Mouse (Mus musculus): ENCODE results near the gene Zmym4. TPM values are rescaled to one million over a fixed set of nuclear protein-coding genes. Genes with fewer than 3 reads are reported as not detected.
"Not testable (repeated sequence)": the region's sequence is repeated elsewhere in the genome, so short reads cannot be mapped to it uniquely, and the experiment has no call there.

The Zmym4 gene
- polyA plus RNA-seq, 1 experiment from 2014 or later: 21.2 TPM

- no peak overlapping the region for H3K4me2 ChIP-seq
- H3K27me3 ChIP-seq (replicated peaks): no peaks in the 10 kb centered on the region
- H3K9ac ChIP-seq: no peak overlapping the region
- no peak overlapping the region for H3K4me3 ChIP-seq
- no peaks in the 10 kb centered on the region for H3K9me3 ChIP-seq (replicated peaks)
- WGBS: 74% methylated on average over 5 of the region's 5 CpGs
- H3K36me3 ChIP-seq: no peaks in the 10 kb centered on the region
- no peaks in the 10 kb centered on the region for H3K4me1 ChIP-seq (replicated peaks)
- ATAC-seq (ENCODE audit: insufficient number of reproducible peaks, low FRiP score): no peak
- H3K27ac ChIP-seq (ENCODE audit: poor library complexity, severe bottlenecking): no peak overlapping the region
Measured at GRCm38 (mm10) chr4:126986768-126987167, 18.8 kb upstream of the Zmym4 start.

DNA sequence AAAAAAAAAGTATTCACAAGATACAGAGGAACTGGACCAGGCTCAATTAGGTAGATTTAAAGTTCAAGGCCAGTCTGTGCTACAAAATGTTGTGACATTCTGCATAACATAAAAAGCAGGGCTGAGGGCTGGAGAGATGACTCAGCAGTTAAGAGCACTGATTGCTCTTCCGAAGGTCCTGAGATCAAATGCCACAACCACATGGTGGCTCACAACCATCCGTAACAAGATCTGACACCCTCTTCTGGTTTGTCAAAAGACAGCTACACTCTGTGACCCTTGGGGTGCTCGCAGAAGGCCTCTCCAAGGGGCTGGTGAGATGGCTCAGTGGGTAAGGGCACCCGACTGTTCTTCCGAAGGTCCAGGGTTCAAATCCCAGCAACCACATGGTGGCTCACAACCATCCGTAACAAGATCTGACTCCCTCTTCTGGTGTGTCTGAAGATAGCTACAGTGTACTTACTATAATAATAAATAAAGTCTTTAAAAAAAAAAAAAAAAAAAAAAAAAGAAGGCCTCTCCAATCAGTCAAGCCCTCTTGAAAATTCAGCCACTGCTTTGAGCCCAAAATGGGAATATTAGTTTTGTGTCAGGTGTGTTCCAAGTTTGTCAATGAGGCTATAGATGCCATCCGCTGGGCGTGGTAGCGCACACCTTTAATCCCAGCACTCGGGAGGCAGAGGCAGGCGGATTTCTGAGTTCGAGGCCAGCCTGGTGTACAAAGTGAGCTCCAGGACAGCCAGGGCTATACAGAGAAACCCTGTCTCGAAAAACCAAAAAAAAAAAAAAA is 16.0 kb upstream of the Zmym4 start:
- WGBS: 70% methylated on average over 13 of the region's 13 CpGs
- not testable (repeated sequence) for H3K4me3 ChIP-seq; H3K4me1 ChIP-seq (replicated peaks); H3K27me3 ChIP-seq (replicated peaks); H3K36me3 ChIP-seq; H3K27ac ChIP-seq (ENCODE audit: poor library complexity, severe bottlenecking); ATAC-seq (ENCODE audit: insufficient number of reproducible peaks, low FRiP score); H3K4me2 ChIP-seq; H3K9me3 ChIP-seq (replicated peaks); H3K9ac ChIP-seq

GRCm38 (mm10) chr4:126983321-126983720 is 15.4 kb upstream of the Zmym4 start:
- no peak for ATAC-seq (ENCODE audit: insufficient number of reproducible peaks, low FRiP score)
- Histone ChIP-seq H3K4me2 (no peak overlapping the region), H3K27me3 (replicated peaks) (no peaks in the 10 kb centered on the region), H3K9me3 (replicated peaks) (no peaks in the 10 kb centered on the region), H3K4me3 (no peak overlapping the region), H3K36me3 (no peaks in the 10 kb centered on the region), H3K9ac (no peak overlapping the region), H3K4me1 (replicated peaks) (no peaks in the 10 kb centered on the region), H3K27ac (ENCODE audit: poor library complexity, severe bottlenecking) (no peak overlapping the region)
- WGBS: 44% methylated on average over 3 of the region's 3 CpGs

GRCm38 (mm10) chr4:126978706-126979105 is 10.8 kb upstream of the Zmym4 start:
- H3K36me3 ChIP-seq: no peaks in the 10 kb centered on the region
- H3K4me2 ChIP-seq: no peak overlapping the region

GRCm38 (mm10) chr4:126977467-126977866 is 9.5 kb upstream of the Zmym4 start:
- no peak for ATAC-seq (ENCODE audit: insufficient number of reproducible peaks, low FRiP score)

More at GRCm38 (mm10) chr4:126978706-126979105, 10.8 kb upstream of the Zmym4 start:
- no peaks in the 10 kb centered on the region for H3K27me3 ChIP-seq (replicated peaks)
- H3K27ac ChIP-seq (ENCODE audit: poor library complexity, severe bottlenecking): no peak overlapping the region
- no peaks in the 10 kb centered on the region for H3K9me3 ChIP-seq (replicated peaks)
- no peaks in the 10 kb centered on the region for H3K4me1 ChIP-seq (replicated peaks)
- no peak for ATAC-seq (ENCODE audit: insufficient number of reproducible peaks, low FRiP score)
- WGBS: 82% methylated on average over 3 of the region's 3 CpGs
- no peak overlapping the region for H3K4me3 ChIP-seq
- H3K9ac ChIP-seq: no peak overlapping the region

DNA sequence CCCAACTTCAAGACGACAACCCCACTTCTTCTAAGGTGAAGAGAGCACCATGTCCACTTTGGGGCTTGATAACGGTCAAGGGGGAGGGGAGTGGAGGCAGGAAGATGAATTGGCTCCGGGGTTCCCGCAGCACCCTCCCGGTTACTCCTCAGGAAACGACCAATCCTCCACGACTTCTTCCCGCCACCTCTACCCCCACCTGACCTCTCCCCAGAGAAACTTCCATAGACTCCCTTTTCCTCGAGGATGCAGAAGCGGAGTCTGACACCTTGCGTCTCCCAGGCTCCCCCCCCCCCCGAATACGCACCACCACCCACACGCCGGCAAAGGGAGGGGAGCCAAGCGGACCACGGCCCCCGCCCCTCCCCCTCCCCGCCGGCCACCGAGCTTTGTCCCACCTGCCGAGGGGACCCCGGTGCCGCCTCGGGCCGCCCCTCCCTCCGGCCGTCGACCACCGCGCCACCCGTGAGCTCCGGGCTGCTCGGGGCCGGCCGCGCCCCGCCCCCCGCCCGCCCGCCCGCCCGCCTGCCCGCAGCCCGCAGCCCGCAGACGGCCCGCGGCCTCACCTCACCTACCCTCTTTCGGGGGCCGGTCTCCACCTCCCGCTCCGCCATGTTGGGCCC is 583 bp downstream of the Zmym4 start:
- Histone ChIP-seq H3K36me3 (no peaks in the 10 kb centered on the region), H3K9me3 (replicated peaks) (no peaks in the 10 kb centered on the region), H3K4me2 (peak overlapping the region; percentile 69), H3K27ac (ENCODE audit: poor library complexity, severe bottlenecking) (peak overlapping the region; percentile 94), H3K4me1 (replicated peaks) (no peaks in the 10 kb centered on the region), H3K9ac (peak overlapping the region; percentile 97), H3K27me3 (replicated peaks) (no peaks in the 10 kb centered on the region), H3K4me3 (peak overlapping the region; percentile 77)
- under 1% methylated on average over 16 of the region's 53 CpGs for WGBS
- ATAC-seq (ENCODE audit: insufficient number of reproducible peaks, low FRiP score): peak; percentile 46

More at GRCm38 (mm10) chr4:126977467-126977866, 9.5 kb upstream of the Zmym4 start:
- H3K4me3 ChIP-seq: no peak overlapping the region
- H3K27me3 ChIP-seq (replicated peaks): no peaks in the 10 kb centered on the region
- no peak overlapping the region for H3K27ac ChIP-seq (ENCODE audit: poor library complexity, severe bottlenecking)
- no peaks in the 10 kb centered on the region for H3K36me3 ChIP-seq
- H3K4me2 ChIP-seq: no peak overlapping the region
- H3K4me1 ChIP-seq (replicated peaks): no peaks in the 10 kb centered on the region
- H3K9ac ChIP-seq: no peak overlapping the region
- H3K9me3 ChIP-seq (replicated peaks): no peaks in the 10 kb centered on the region

DNA sequence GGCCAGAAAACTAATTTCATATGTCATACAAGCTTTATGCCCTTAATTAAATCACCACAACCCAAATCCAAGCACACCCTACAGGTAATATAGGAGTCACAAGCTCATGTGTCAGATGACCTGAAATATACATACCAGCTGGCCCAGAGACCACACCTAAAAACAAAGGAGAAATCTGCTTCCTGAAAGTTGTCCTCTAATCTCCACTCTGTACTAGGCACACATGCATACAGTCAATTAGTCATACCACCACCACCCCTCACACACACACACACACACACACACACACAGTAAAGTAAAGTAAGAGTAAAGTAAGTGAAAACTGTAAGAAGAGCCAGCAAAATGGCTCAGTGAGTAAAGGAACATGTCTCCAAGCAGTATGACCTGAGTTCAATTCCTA is 9.3 kb downstream of the Zmym4 start:
- Histone ChIP-seq H3K4me2 (no peak overlapping the region), H3K9ac (no peak overlapping the region), H3K4me1 (replicated peaks) (peaks cover 35% of the 10 kb centered on the region), H3K27me3 (replicated peaks) (no peaks in the 10 kb centered on the region), H3K9me3 (replicated peaks) (no peaks in the 10 kb centered on the region), H3K27ac (ENCODE audit: poor library complexity, severe bottlenecking) (no peak overlapping the region), H3K4me3 (no peak overlapping the region), H3K36me3 (0 out of 2 replicates have a peak, but pooled peaks cover 3% of the 10 kb centered on the region)
- no peak for ATAC-seq (ENCODE audit: insufficient number of reproducible peaks, low FRiP score)

- Histone ChIP-seq H3K9ac (no peak overlapping the region), H3K4me3 (no peak overlapping the region), H3K9me3 (replicated peaks) (no peaks in the 10 kb centered on the region), H3K36me3 (0 out of 2 replicates have a peak, but pooled peaks cover 3% of the 10 kb centered on the region), H3K27me3 (replicated peaks) (no peaks in the 10 kb centered on the region), H3K27ac (ENCODE audit: poor library complexity, severe bottlenecking) (no peak overlapping the region), H3K4me2 (no peak overlapping the region), H3K4me1 (replicated peaks) (peaks cover 35% of the 10 kb centered on the region)
- ATAC-seq (ENCODE audit: insufficient number of reproducible peaks, low FRiP score): no peak
- WGBS: 71% methylated on average over 2 of the region's 2 CpGs
Measured at GRCm38 (mm10) chr4:126958261-126958660, 9.7 kb downstream of the Zmym4 start.

DNA sequence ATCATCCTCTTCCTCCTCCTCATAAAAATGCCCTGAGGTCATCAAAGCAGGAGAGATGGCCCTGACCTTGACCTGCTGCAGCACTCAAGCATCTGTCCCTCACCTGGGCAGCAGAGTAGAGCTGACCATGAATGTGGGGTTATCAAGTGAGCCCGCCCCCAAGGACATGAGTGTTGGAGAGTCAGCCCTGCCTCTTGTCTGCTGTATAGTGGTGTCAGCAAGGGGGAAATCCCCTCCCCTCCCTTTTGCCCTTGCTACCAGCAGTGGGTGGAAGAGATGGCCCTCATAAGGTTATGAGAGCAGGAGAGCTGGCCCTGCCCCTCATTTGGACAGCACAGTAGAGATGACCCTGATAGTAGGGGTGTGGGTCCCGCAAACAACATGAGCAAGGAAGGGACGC is 10.5 kb downstream of the Zmym4 start:
- WGBS: 76% methylated on average over 3 of the region's 3 CpGs
- Histone ChIP-seq H3K4me1 (replicated peaks) (peaks cover 35% of the 10 kb centered on the region), H3K4me2 (no peak overlapping the region), H3K9me3 (replicated peaks) (no peaks in the 10 kb centered on the region), H3K9ac (no peak overlapping the region), H3K4me3 (no peak overlapping the region), H3K27ac (ENCODE audit: poor library complexity, severe bottlenecking) (no peak overlapping the region), H3K27me3 (replicated peaks) (no peaks in the 10 kb centered on the region), H3K36me3 (0 out of 2 replicates have a peak, but pooled peaks cover 3% of the 10 kb centered on the region)
- 0 out of 2 replicates have a peak, but pooled peaks have one; percentile 33 for ATAC-seq (ENCODE audit: insufficient number of reproducible peaks, low FRiP score)

DNA sequence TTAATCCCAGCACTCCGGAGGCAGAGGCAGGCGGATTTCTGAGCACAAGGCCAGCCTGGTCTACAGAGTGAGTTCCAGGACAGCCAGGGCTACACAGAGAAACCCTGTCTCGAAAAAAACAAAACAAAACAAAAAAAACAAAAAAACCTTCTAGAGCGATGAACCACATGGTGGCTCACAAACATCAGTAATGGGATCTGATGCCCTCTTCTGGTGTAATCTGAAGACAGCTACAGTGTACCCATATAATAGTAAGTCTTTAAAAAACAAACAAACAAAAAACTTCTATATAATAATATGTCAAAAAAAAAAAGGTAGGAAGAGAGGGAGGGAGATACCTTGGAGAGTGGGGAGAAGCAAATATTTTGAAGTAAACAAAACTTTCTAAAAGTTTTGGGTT is 17.1 kb downstream of the Zmym4 start:
- H3K9me3 ChIP-seq (replicated peaks); H3K9ac ChIP-seq: not testable (repeated sequence)
- 87% methylated on average over 4 of the region's 4 CpGs for WGBS

GRCm38 (mm10) chr4:126943421-126943820 is 24.5 kb downstream of the Zmym4 start:
- H3K4me1 ChIP-seq (replicated peaks): no peaks in the 10 kb centered on the region
- no peak overlapping the region for H3K4me3 ChIP-seq
- WGBS: 93% methylated on average over 3 of the region's 3 CpGs
- no peak overlapping the region for H3K4me2 ChIP-seq
- H3K27me3 ChIP-seq (replicated peaks): no peaks in the 10 kb centered on the region
- ATAC-seq (ENCODE audit: insufficient number of reproducible peaks, low FRiP score): no peak
- H3K9ac ChIP-seq: no peak overlapping the region
- H3K27ac ChIP-seq (ENCODE audit: poor library complexity, severe bottlenecking): no peak overlapping the region
- no peaks in the 10 kb centered on the region for H3K9me3 ChIP-seq (replicated peaks)
- H3K36me3 ChIP-seq: peaks cover 22% of the 10 kb centered on the region

More for the DNA sequence above, 17.1 kb downstream of the Zmym4 start:
- H3K4me1 ChIP-seq (replicated peaks); H3K27me3 ChIP-seq (replicated peaks); ATAC-seq (ENCODE audit: insufficient number of reproducible peaks, low FRiP score); H3K4me3 ChIP-seq; H3K27ac ChIP-seq (ENCODE audit: poor library complexity, severe bottlenecking); H3K4me2 ChIP-seq: not testable (repeated sequence)
- H3K36me3 ChIP-seq: peaks cover 11% of the 10 kb centered on the region

Measured in heart, embryonic 12.5 days (tissue).